Mouse (Mus musculus) embryonic stem cell, embryonic (primary cell): ENCODE data around the gene Tgoln1.

Source experiments
- CTCF ChIA-PET, 4 experiments: fragments of 300-600 bp in 2 of 4; fragments of 350-600 bp in 2 of 4; sonication (Branson Sonifier 250); formaldehyde crosslinking; loops; one replicate each; lab custom pipeline; 2022; ENCODE audit warnings: inconsistent platforms in 2 of 4; lab: Charles Lee
- POLR2A ChIA-PET, 4 experiments: fragments of 300-600 bp in 2 of 4; fragments of 350-600 bp in 2 of 4; sonication (Branson Sonifier 250); formaldehyde crosslinking; loops; one replicate each; lab custom pipeline; 2022; ENCODE audit warnings: antibody characterized with exemption in 4 of 4, inconsistent platforms in 1 of 4; lab: Charles Lee

The Tgoln1 gene

DNA sequence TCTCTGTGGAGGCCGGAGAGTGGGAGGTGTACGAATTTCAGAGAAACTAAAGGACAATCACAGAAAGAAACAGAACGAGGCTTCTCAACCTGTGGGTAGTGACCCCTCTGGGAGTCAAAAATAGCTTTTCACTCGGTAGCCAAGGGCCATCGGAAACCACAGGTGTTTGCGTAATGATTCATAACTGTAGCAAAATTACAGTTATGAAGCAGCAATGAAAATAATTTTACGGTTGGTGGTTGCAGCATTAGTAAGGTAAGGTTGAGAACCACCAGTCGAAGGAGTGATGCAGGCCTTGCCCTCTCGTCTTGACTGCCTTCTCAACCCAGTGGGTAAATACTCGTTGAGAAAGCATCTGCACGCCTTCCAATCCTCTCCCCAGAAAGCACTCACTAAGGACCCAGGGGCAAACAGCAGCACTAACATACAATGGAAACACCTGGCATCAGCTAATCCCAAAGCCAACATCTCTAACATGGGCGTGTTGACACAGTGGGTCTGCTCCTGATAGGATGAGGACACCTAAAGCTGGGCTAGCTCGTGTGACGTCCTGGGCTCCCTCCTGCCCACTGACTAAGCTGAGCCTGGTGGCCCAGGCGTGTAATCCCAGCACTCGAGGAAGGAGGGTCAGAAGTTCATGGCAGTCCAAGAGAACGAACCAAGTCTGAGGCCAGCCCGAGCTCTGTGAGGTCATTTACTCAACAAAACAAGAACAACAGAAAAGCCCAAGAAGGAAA is 24.6 kb upstream of the Tgoln1 start:
- ChIA-PET POLR2A (interaction anchor here in 3 of 4 experiments (0.5 to 1.7 kb wide), 8 partner anchors 11 to 202 kb away, joined by 3 to 4 read pairs (median 3); partner anchors contain the start of genes Mat2a (in 1 of the 3) and Tgoln1 (in 1 of the 3)), CTCF (interaction anchor here in 1 of 4 experiments (1.1 kb wide), 1 partner anchor 25 kb away, joined by 5 read pairs; no protein-coding TSS in a partner anchor)

DNA sequence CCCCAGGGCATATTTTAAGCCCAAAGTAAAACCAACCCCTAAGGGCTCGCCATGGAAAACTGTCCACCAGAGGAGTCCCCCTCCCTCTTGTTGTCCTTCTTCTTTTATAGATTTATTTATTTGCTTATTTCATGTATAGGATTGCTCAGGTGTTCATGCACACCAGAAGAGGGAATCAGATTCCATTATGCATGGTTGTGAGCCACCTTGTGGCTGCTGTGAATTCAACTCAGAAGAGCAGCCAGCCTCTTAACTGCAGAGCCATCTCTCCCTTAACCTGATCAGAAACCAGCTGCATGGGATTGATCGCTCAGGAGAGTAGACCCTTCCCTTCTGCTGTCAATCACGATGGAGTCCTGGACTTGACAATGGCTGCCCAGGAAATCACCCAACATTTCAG is 20.1 kb upstream of the Tgoln1 start:
- POLR2A ChIA-PET, result interaction anchor here in 2 of 4 experiments (1.0 to 3.0 kb wide), 14 partner anchors 11 to 207 kb away, joined by 3 to 15 read pairs (median 4); partner anchors contain the start of genes Tgoln1 (in 2 of the 2), Elmod3 (in 1 of the 2), Mat2a (in 1 of the 2) and Retsat (in 1 of the 2)

DNA sequence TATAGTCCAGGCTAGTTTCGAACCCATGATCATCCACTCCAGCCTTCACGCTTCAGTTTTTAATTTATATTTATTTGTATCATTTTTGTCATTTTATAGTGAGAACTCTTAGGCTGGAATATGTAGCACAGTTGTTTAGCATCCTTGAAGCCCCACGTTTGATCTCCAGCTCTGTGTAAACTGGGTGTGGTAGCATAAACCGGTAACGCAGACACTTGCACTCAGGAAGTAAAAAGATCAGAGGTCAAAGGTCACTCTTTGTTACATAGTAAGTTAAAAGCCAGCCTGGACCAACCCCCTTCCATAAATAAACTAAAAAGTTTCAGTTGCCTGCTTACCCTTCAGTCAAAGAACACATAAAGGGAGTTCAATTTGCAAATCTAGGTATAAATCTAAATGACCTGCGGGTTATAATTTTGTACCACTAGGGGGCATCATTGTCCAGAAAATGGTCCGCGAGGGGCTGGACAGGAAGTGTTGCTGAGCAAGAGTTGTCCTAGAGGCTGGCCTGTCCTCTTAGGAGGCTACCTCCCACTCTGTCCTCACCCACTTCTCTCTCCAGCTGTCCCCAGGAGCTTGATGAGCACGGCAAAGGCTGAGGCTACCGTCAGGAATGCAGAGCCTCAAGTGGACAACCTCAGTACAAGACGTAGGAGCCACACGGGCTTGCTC is 19.1 kb upstream of the Tgoln1 start:
- CTCF ChIA-PET, result interaction anchor here (0.6 to 3.2 kb wide), 21 partner anchors 9 to 207 kb away, joined by 3 to 12 read pairs (median 4); no protein-coding TSS in a partner anchor
- POLR2A ChIA-PET, result interaction anchor here in 2 of 4 experiments (0.8 to 3.0 kb wide), 13 partner anchors 12 to 206 kb away, joined by 3 to 15 read pairs (median 4); partner anchors contain the start of genes Mat2a (in 1 of the 2) and Tgoln1 (in 1 of the 2)

More for the DNA sequence above, 20.1 kb upstream of the Tgoln1 start:
- CTCF ChIA-PET, result interaction anchor here (0.7 to 3.2 kb wide), 20 partner anchors 8 to 206 kb away, joined by 3 to 12 read pairs (median 3); no protein-coding TSS in a partner anchor

DNA sequence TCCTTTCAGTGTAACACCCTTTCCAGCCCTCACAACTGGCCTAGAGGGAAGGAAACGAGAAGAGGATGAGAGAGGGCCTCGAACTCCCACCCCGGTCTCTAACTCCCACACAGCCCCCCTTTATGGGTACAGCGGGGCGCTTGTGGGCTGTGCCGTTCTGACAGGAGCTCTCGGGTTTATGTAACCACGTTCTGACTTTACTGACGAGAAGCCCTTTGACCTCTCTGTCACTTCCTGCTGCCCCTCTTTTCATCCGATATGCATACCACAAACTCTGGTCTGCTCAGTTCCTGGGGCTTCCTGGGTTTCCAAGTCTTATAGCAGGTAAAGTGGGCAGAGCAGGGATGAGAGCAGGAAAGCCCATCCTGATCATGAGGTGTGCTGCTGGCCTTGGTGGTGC is 17.5 kb upstream of the Tgoln1 start:
- POLR2A ChIA-PET, result interaction anchor here in 3 of 4 experiments (0.5 to 3.0 kb wide), 8 partner anchors 10 to 154 kb away, joined by 3 to 15 read pairs (median 4); no protein-coding TSS in a partner anchor
- CTCF ChIA-PET, result interaction anchor here in 3 of 4 experiments (0.7 to 1.7 kb wide), 6 partner anchors 11 to 101 kb away, joined by 3 to 6 read pairs (median 4); no protein-coding TSS in a partner anchor

DNA sequence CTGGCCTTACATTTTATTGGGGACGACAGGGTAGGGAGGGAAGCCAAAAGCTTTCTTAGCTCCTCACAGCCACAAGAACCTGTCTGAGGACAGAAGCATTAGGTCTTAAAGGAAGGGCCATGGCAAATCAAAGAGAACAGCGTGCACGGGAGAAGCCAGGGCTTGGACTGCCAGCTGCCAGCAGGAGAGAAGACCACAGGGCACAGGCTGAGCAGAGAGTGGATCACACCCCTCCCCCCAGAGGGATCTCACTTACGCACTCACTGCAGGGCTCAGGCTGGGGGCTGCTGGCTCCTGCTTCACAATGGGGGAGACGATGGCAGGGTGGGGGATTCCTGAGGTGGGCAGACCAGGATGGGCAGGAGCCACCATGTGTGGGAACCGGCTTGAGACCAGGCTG is 14.9 kb upstream of the Tgoln1 start:
- ChIA-PET CTCF (no interaction called here), POLR2A (interaction anchor here in 2 of 4 experiments (0.7 kb wide), 2 partner anchors 10 to 202 kb away, joined by 3 to 4 read pairs; no protein-coding TSS in a partner anchor)

DNA sequence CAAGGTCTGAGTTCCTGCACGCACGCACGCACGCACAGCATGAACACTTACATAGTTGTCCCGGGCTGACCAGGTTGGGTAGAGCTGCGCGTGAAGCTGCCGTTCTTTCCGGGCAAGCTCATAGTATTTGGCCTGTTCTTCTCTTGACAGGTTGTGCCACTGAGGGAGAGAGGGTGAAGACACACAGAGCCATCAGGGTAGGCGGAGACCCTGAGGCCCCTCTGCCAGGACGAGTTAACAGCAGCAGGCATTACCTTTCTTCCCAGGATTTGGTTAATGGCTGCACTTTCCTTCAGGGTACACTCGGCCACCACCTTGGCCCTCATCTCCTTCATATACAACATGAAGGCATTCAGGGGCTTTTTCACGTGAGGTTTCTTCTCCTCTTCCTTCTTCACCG is 14.2 kb upstream of the Tgoln1 start:
- POLR2A ChIA-PET, result interaction anchor here in 3 of 4 experiments (0.6 to 2.5 kb wide), 7 partner anchors 11 to 194 kb away, joined by 3 to 10 read pairs (median 4); partner anchors contain the start of gene Tgoln1 (in 2 of the 3)
- CTCF ChIA-PET, result no interaction called here

DNA sequence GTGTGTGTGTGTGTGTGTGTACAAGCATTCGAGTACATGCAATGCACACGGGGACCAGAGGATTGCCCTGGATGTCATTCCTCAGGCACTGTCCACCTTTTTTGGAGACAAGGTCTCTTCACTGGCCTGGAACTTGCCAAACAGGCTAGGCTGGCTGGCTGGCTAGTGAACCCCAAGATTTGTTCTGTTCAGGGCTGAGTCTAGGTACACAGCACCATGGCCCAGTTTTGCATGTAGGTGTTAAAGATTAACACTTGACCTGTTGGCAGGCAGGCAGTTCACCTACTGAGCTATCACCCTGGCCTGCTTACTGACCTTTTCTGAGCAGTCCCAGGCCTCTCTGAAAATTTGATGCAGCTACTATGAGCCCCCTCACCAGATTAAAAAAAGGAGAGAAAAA is 13.6 kb upstream of the Tgoln1 start:
- ChIA-PET POLR2A (interaction anchor here in 3 of 4 experiments (0.7 to 2.5 kb wide), 7 partner anchors 11 to 198 kb away, joined by 3 to 10 read pairs (median 4); partner anchors contain the start of gene Tgoln1 (in 2 of the 3)), CTCF (interaction anchor here in 1 of 4 experiments (0.7 kb wide), 1 partner anchor 260 kb away, joined by 3 read pairs; no protein-coding TSS in a partner anchor)

DNA sequence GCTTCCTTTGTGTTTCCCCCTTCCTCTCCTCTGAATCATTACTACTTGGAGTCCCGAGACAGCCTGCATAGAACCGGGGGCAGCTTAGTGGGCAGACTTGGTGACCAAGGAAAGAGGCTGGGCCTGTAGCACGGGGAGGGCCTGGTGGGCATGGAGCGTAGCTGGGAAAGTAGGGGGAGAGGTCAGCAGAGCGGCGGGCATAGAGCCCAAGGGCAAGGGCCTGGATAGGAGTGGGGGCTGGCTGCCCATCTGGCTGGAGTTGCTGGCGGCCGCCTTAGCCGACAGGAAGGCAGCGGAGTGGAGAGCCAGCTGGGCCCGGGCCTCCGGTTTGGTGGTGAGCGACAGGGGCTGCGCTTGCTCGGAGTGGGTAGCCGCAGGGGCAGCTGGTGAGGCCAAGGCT is 10.5 kb upstream of the Tgoln1 start:
- ChIA-PET CTCF (interaction anchor here in 1 of 4 experiments (1.0 kb wide), 1 partner anchor 176 kb away, joined by 3 read pairs; no protein-coding TSS in a partner anchor), POLR2A (interaction anchor here in 3 of 4 experiments (0.6 to 1.7 kb wide), 8 partner anchors 11 to 742 kb away, joined by 3 to 5 read pairs (median 3); partner anchors contain the start of gene Tgoln1 (in 2 of the 3))

DNA sequence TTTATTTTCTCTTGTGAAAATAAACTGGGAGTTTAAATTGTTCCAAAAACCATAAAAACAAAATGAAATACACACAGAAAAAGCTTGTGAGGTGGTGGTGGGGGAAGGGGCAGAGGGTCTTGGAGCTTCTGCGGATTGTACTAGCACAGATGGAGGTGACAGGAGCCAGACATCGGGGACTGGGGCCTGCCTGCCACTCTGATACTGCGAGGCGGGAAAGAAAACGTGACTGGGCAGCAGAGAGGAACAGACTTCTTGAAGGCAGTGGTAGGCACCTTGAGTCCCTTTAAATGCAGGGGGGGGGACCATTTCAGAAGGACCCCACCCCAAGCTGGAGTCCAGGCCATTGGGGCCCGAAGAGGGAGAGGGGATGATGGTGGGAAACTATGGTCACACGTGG is 9.6 kb upstream of the Tgoln1 start:
- ChIA-PET CTCF (interaction anchor here in 1 of 4 experiments (1.0 kb wide), 1 partner anchor 177 kb away, joined by 3 read pairs; no protein-coding TSS in a partner anchor), POLR2A (interaction anchor here in 1 of 4 experiments (1.7 kb wide), 1 partner anchor 10 kb away, joined by 5 read pairs; the partner anchor contains the start of gene Tgoln1)

DNA sequence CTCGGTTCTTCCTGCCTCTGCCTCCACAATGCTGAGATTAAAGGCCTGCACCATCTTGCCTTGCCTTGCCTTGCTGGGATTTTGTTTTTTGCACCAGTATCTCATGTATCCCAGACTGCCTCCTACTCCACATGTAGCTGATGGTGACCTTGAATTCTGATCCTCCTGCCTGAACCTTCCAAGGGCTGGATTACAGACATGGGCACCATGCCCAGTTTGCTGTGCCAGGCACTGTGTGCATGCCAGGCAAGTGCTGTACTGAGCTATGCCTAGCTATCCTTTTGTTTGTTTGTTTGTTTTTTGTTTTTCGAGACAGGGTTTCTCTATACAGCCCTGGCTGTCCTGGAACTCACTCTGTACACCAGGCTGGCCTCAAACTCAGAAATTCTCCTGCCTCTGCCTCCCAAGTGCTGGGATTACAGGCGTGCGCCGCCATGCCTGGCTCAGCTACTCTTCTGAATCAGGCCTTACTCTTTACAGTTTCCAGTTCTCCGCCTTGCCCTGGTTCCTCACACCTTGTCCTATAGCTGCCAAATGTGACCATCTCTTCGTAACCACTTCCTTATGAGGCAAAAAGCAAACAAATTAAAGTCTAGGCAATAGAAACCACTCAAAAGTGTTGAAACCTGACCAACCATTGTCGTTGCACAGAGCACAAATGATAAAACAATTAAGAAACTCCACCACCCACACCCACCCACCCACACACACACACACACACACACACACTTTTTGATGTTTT is 7.0 kb upstream of the Tgoln1 start:
- ChIA-PET CTCF (interaction anchor here in 2 of 4 experiments (0.5 to 1.6 kb wide), 5 partner anchors 22 to 301 kb away, joined by 3 to 6 read pairs (median 5); no protein-coding TSS in a partner anchor), POLR2A (interaction anchor here (0.7 to 3.7 kb wide), 14 partner anchors 9 to 184 kb away, joined by 3 to 15 read pairs (median 4); partner anchors contain the start of genes Elmod3 (in 2 of the 4), Retsat (in 2 of the 4) and Mat2a (in 1 of the 4))

DNA sequence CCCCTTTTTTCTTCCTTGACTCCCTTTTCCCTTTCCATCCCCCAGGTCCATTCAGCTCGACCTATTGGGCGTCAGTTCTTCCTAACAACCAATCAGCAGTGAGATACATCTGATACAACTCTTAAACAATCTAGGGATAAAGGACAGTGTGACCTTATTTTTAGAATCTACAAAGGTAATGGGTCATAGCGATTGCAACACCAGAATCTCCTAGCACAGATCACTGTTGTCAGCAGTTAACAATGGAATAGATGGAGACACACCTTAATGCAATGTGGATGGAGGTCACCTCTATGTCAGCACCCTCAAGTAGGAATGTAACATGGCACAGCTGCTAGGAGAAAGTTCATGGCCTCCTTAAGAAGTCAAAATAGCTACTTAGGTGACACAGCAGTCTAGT is 6.1 kb upstream of the Tgoln1 start:
- ChIA-PET POLR2A (interaction anchor here (0.6 to 3.7 kb wide), 23 partner anchors 11 to 866 kb away, joined by 3 to 15 read pairs (median 4); partner anchors contain the start of genes Elmod3 (in 2 of the 4), Mat2a (in 2 of the 4), Retsat (in 2 of the 4) and Ggcx (in 1 of the 4)), CTCF (interaction anchor here (0.5 to 1.6 kb wide), 9 partner anchors 21 to 300 kb away, joined by 3 to 5 read pairs (median 3); partner anchors contain the start of gene Tcf7l1 (in 1 of the 4))

DNA sequence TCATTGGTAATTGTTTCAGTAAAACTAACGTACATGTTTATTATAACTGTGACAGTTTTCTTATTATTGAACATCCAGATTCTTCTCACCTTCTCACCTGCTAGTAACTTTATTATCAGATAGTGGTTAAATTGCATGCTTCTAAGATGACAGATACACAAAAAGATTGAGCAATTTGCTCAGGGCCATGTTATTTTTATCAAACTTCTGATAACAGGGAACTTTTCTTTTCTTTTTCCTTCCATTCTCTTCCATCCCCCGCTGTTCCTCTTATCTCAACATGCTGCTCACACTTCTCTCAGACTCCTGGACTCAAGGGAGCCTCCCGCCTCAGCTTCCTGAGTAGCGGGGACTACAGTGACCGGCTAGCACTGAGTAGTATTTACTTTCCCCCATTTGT is 4.1 kb upstream of the Tgoln1 start:
- ChIA-PET CTCF (no interaction called here), POLR2A (interaction anchor here in 1 of 4 experiments (0.8 to 1.2 kb wide), 2 partner anchors 34 to 207 kb away, joined by 4 to 6 read pairs; no protein-coding TSS in a partner anchor)

DNA sequence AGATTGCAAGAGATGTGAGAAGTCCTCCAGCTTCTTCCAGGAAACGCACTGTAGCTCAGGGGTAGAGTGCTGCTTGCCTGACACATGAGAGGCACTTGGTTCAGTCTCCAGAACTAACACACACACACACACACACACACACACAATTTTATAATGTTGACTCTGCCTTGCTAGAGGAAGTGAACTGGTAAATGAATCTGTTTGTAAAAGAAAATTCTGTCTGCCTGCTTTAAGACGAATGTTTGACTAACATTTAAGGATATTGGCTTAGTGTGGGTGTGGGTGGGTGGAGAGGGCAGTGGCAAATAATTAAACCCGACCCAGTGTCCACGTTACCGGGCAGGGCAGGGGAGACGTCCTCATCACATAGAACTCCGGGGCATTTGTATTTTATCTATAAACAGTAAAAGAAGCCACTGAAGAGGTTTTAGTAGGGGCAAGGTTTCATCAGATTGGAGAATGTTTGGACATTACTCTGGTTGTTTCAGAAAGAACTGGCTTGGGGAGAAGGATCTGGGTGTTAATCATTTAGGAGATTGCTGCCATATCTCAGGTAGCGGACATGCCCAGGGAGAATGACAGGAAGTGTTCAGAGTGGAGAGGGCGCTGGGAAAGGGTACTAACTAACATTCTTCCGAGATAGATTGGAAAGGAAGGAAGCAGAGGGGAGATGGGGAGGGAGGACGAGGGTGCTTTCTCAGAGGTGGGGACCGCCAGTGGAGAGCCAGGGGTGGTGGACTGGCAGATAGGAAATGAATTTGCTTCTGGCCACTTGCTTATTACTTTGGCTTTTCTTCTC is 3.1 kb upstream of the Tgoln1 start:
- POLR2A ChIA-PET, result interaction anchor here in 3 of 4 experiments (0.6 to 1.2 kb wide), 5 partner anchors 16 to 343 kb away, joined by 3 to 7 read pairs (median 3); partner anchors contain the start of genes Elmod3 (in 2 of the 3) and Retsat (in 2 of the 3)
- CTCF ChIA-PET, result no interaction called here

DNA sequence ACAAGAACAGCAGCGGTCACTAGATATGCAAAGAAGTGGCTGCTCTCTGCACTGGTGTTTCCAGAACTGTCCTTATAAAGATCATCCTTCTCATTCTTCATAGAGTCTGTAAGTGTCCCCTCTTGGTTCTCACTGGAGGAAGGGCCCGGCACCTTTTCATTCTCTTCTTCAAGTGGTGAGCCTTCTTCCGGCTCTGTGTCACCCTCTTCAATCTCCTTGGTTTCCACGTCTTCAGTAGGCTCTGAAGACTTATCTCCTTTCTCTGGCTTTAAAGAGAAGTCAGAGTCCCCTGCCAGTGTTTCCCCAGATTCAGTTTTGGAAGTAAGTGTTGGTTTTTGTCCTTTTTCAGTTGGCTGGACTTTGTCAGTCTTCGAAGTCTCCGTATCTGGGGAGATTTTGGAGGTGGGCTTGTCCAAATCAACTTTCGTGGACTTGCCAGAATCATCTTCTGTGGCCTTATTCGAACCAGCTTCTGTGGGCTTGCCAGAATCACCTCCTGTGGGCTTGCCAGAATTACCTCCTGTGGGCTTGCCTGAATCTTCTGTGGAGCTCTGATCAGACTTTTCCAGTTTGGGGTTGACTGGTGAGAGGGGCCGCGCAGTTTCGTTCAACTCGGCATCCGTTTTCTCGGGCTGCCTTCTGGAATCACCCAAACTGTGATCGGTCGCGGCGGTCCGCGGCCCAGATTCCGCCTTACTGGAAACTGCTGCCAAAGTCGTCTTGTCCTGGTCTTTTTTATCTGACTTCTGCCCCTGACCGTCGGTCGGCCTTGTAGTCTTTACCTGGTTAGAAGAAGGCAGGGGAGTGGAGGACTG is 1.0 kb downstream of the Tgoln1 start:
- CTCF ChIA-PET, result no interaction called here
- POLR2A ChIA-PET, result interaction anchor here in 3 of 4 experiments (0.6 to 3.0 kb wide), 30 partner anchors 7 to 343 kb away, joined by 3 to 18 read pairs (median 4); partner anchors contain the start of genes Elmod3 (in 2 of the 3), Retsat (in 2 of the 3), Ggcx (in 1 of the 3) and Mat2a (in 1 of the 3)

DNA sequence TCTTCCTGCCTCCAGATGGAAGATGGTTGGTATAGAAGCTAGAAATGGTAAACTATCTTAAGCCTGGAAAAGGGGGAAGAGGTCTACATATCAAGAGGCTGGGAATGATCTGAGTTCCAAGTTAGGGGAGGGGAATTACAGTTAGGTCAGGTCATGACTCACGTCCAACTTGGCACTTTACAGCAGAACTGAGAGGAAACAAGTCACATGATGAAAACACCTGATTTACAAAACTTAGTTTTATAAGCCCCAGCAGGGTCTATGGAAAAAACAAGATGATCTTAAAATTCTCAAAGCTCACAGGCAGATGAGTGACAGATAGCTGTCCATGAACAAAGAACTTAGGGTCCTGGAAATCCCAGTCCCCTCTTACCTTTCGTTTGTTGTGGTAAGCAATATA is 1.6 kb downstream of the Tgoln1 start:
- ChIA-PET POLR2A (interaction anchor here in 2 of 4 experiments (0.5 to 3.0 kb wide), 8 partner anchors 7 to 287 kb away, joined by 3 to 18 read pairs (median 4); no protein-coding TSS in a partner anchor), CTCF (no interaction called here)
